Mouse (Mus musculus) cerebellum, adult 2 months (tissue): ENCODE data around the gene Ankrd52.
A peak's percentile ranks its signal among the peaks of the same experiment; 100 is the strongest.

Source experiments
- CTCF ChIP-seq: fragments of 200-500 bp; IDR thresholded peaks from 2 replicates; pipeline ENCODE4 v1.5.1; 2011; ENCODE audit warnings: low read depth, mild to moderate bottlenecking, control low read depth, low read length, moderate library complexity, borderline replicate concordance; ENCODE audit not compliant: insufficient read depth
- POLR2A ChIP-seq: fragments of 200-500 bp; IDR thresholded peaks from 2 replicates; pipeline ENCODE4 v1.6.1; 2011; ENCODE audit warnings: low read length, control low read depth, borderline replicate concordance; ENCODE audit not compliant: insufficient read depth

- TF ChIP-seq CTCF, result peak; percentile 41; the same call in 1 of the 2 replicates
- no peak for TF ChIP-seq POLR2A
Measured at GRCm38 (mm10) chr10:128362568-128362967, 14.3 kb upstream of the Ankrd52 start.
